ENCODE assay signal across 8 mouse cellular contexts in genomic region chr2:72475423-72475796, GRCm38 (mm10). TPM values are rescaled to one million over a fixed set of nuclear protein-coding genes. Genes with fewer than 3 reads are reported as not detected.
A peak's percentile ranks its signal among the peaks of the same experiment; 100 is the strongest.
DNase-seq lines count a peak whose midpoint lies in the region; ATAC-seq and TF ChIP-seq lines count a peak whose summit lies in the region.

No protein-coding gene starts in this region.

- intact Hi-C loops in gastrocnemius, adult 2 months (cut with DNase I) = no loop called here

- no peak for TF ChIP-seq POLR2A in testis, adult 2 months (IDR thresholded peaks at IDR 0.05; ENCODE audit: control insufficient read depth, low read depth, low read length)

- no peaks in the 10 kb centered on the region for H3K9me3 ChIP-seq in liver, embryonic 11.5 days (ENCODE audit: control insufficient read depth, low read length)

- H3K27me3 ChIP-seq in testis, adult 2 months (ENCODE audit: control insufficient read depth, insufficient read depth, low read length) = no peaks in the 10 kb centered on the region
- H3K27me3 ChIP-seq in liver, embryonic 11.5 days (replicated peaks; ENCODE audit: control insufficient read depth, insufficient read depth, low read length) = no peaks in the 10 kb centered on the region

- H3K27ac ChIP-seq in gastrocnemius, adult 2 months = no peak overlapping the region; the same call in 1 of the 2 replicates
- H3K27ac ChIP-seq in testis, adult 2 months (ENCODE audit: control insufficient read depth, insufficient read depth, low read depth, low read length) = peak overlapping the region; percentile 95
- peak overlapping the region; percentile 98 for H3K27ac ChIP-seq in liver, embryonic 11.5 days (ENCODE audit: low read depth, low read length)

- peak overlapping the region; percentile 81 for H3K9ac ChIP-seq in liver, embryonic 11.5 days (ENCODE audit: low read depth, low read length)

- TF ChIP-seq CTCF in gastrocnemius, adult 2 months (IDR thresholded peaks at IDR 0.05) = no peak
- no peak for TF ChIP-seq CTCF in testis, adult 2 months (IDR thresholded peaks at IDR 0.05; ENCODE audit: control insufficient read depth, insufficient read depth, insufficient replicate concordance, low read depth, low read length)

- no peak for DNase-seq in gastrocnemius, adult 2 months
- no peak for DNase-seq in gastrocnemius, adult 8-10 months (ENCODE audit: low spot score in 2 of 2)
- no peak for DNase-seq in testis, postnatal 10 days (ENCODE audit: low spot score)
- no peak for DNase-seq in liver, embryonic 11.5 days (ENCODE audit: low spot score)
- no peak for DNase-seq in natural killer cell, adult 2 months (ENCODE audit: low spot score in 2 of 2)
- no peak for DNase-seq in spleen, adult 18-20 months
- no peak for DNase-seq in thymus, adult 18-20 months

- peaks cover 5% of the 10 kb centered on the region for H3K4me1 ChIP-seq in testis, adult 2 months (ENCODE audit: control insufficient read depth, insufficient read depth, low read length)
- H3K4me1 ChIP-seq in liver, embryonic 11.5 days (replicated peaks; ENCODE audit: control insufficient read depth, insufficient read depth, low read length) = peaks cover 19% of the 10 kb centered on the region

- H3K4me2 ChIP-seq in liver, embryonic 11.5 days = peak overlapping the region; percentile 87

- H3K36me3 ChIP-seq in testis, adult 2 months (ENCODE audit: control insufficient read depth, insufficient read depth, low read length) = no peaks in the 10 kb centered on the region
- H3K36me3 ChIP-seq in liver, embryonic 11.5 days (ENCODE audit: control insufficient read depth, insufficient read depth, low read length) = peaks cover 10% of the 10 kb centered on the region; the same call in 1 of the 2 replicates

- ATAC-seq in liver, embryonic 11.5 days (replicated peaks; ENCODE audit: low FRiP score) = no peak

- peak overlapping the region; percentile 78 for H3K4me3 ChIP-seq in gastrocnemius, adult 2 months
- peak overlapping the region; percentile 89; the same call in 1 of the 2 replicates for H3K4me3 ChIP-seq in testis, adult 2 months (ENCODE audit: control insufficient read depth, low read depth, low read length)
- peak overlapping the region; percentile 76 for H3K4me3 ChIP-seq in liver, embryonic 11.5 days (ENCODE audit: low read depth, low read length)

- 2% methylated on average over 7 of the region's 7 CpGs for WGBS in liver, embryonic 11.5 days

RNA-seq across cellular contexts. Expression of gene Cdca7, which starts 0.5 kb away (rescaled TPM):
- total RNA-seq in gastrocnemius, adult 2 months (2021) = under 1 TPM; 0.36 to 0.99 TPM
- total RNA-seq in gastrocnemius, adult 8-10 months (2022) = under 1 TPM in 3 of 4 experiments, not detected in 1; 0.19 to 0.43 (median 0.39) TPM
- 6.1 TPM in 2 replicates for polyA plus RNA-seq in testis, adult 2 months (2012; rRNA removed)
- 156 and 165 TPM in 2 replicates for polyA plus RNA-seq in liver, embryonic 11.5 days (2014; fragmentation: Nextera tagmentation; extraction: Ambion mirVana)
